Mouse (Mus musculus) forebrain, embryonic 14.5 days (tissue): ENCODE results near the gene Slc7a4. TPM values are rescaled to one million over a fixed set of nuclear protein-coding genes. Genes with fewer than 3 reads are reported as not detected.
A peak's percentile ranks its signal among the peaks of the same experiment; 100 is the strongest.

ENCODE experiments used
- ATAC-seq: fragments of 200-750 bp; cut with Nextera tagmentation; 2 replicates; pipeline ENCODE4 v1.8.0; 2017; ENCODE audit warnings: mild to moderate bottlenecking, moderate library complexity
- DNase-seq: peaks from one replicate; pipeline ENCODE4 v3.0.0-alpha.2; 2015; ENCODE audit warnings: low spot score
- H3K27ac ChIP-seq: fragments of 300-500 bp; sonication (generic); 2 replicates; pipeline ENCODE4 v1.5.1; 2014; ENCODE audit warnings: low read depth, mild to moderate bottlenecking, control low read depth, low read length, moderate library complexity
- H3K27me3 ChIP-seq: fragments of 300-500 bp; sonication (generic); replicated peaks from 2 replicates; pipeline ENCODE4 v1.6.1; 2014; ENCODE audit warnings: low read length, control low read depth, mixed read lengths; ENCODE audit not compliant: control insufficient read depth, insufficient read depth
- H3K36me3 ChIP-seq: fragments of 300-500 bp; sonication (generic); 2 replicates; pipeline ENCODE4 v1.6.1; 2014; ENCODE audit warnings: low read length, control low read depth; ENCODE audit not compliant: control insufficient read depth, insufficient read depth
- H3K4me1 ChIP-seq: fragments of 300-500 bp; sonication (generic); 2 replicates; pipeline ENCODE4 v1.6.1; 2014; ENCODE audit warnings: antibody characterized with exemption, low read length, control low read depth; ENCODE audit not compliant: control insufficient read depth, insufficient read depth
- H3K4me2 ChIP-seq: fragments of 300-500 bp; sonication (generic); 2 replicates; pipeline ENCODE4 v1.6.1; 2014; ENCODE audit warnings: mild to moderate bottlenecking, control low read depth, low read length
- H3K4me3 ChIP-seq: fragments of 300-500 bp; sonication (generic); 2 replicates; pipeline ENCODE4 v1.5.1; 2014; ENCODE audit warnings: low read depth, low read length, control low read depth
- H3K9ac ChIP-seq: fragments of 300-500 bp; sonication (generic); 2 replicates; pipeline ENCODE4 v1.6.1; 2014; ENCODE audit warnings: mild to moderate bottlenecking, low read length, control low read depth, moderate library complexity
- H3K9me3 ChIP-seq: fragments of 300-500 bp; sonication (generic); replicated peaks from 2 replicates; pipeline ENCODE4 v1.6.1; 2016; ENCODE audit warnings: low read length, control low read depth, mixed read lengths; ENCODE audit not compliant: control insufficient read depth
- WGBS: fragments of 180-500 bp; shearing (Covaris S2); extraction: QIAGEN DNeasy Blood & Tissue Kit; methylation state at CpG from one replicate; pipeline ENCODE4 v1.1.7; 2014; 5-methylcytosine and 5-hydroxymethylcytosine counted together
- polyA plus RNA-seq: library from polyadenylated mRNA; unstranded; fragments of >200 nt; fragmentation: Nextera tagmentation; extraction: Ambion mirVana; gene quantifications from 2 replicates; pipeline ENCODE4 v1.2.1, GENCODE M21; 2014

Slc7a4 gene
- polyA plus RNA-seq, 1 experiment from 2014 or later = 23.3 TPM

DNA sequence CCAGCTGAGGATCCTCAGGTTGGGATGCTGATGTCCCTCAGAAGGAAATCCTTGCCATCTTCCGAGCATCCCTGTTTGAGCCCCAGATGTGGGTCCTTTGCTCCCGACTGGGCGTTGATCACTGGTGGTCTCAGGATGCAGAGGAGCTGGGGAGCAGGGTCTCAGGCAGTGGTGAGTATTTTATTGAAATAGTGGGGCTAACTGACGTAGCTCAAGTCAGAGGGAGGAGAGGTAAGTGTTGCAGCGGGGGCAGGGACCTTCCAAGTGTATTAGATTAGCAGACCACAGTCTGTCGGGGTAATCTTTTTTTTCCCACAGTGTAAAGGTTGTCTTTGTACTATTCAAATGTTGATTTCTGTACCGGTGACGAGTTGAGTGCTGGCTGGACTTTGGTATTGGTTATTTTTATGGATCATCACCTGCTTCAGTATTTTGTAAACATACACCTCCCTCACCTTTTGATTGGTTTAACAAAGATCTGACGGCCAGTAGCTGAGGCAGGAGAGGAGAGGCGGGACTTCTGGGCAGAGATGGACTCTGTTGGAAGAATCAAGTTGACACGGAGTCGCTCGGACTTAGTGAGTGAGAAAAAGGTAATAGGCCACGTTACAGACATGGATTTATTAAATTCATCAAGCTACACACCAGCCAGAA lies 50.2 kb downstream of the Slc7a4 start:
- H3K27me3 ChIP-seq = no peaks in the 10 kb centered on the region
- peaks cover 12% of the 10 kb centered on the region for H3K36me3 ChIP-seq
- H3K4me2 ChIP-seq = no peak overlapping the region
- H3K9me3 ChIP-seq = no peaks in the 10 kb centered on the region
- no peak overlapping the region for H3K27ac ChIP-seq
- no peak overlapping the region for H3K4me3 ChIP-seq
- WGBS = 73% methylated on average over 14 of the region's 14 CpGs
- H3K4me1 ChIP-seq = peaks cover 11% of the 10 kb centered on the region
- no peak overlapping the region for H3K9ac ChIP-seq
- DNase-seq (no peak), ATAC-seq (no peak)

DNA sequence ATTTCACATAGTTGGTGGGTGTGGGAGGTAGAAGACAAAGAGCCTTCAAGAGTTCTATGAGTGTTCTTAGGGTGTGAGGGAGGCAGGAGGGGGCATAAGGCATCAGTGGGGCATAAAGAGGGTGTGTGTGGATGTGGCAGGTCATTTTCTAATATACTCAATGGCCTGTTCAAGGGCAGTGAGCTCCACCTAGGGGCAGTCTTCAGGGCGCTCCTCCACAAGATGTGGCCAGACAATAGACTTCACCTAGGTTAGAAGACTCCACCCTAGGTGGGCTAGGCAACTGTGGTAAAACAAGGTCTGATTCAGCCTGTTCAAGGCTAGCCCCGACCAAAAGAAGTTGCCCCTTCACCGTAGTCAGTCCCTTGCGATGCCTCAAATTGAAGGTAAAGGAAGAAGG lies 50.7 kb downstream of the Slc7a4 start:
- Histone ChIP-seq H3K9ac (no peak overlapping the region), H3K4me1 (peaks cover 11% of the 10 kb centered on the region), H3K9me3 (no peaks in the 10 kb centered on the region), H3K27me3 (no peaks in the 10 kb centered on the region), H3K36me3 (peaks cover 17% of the 10 kb centered on the region), H3K4me3 (no peak overlapping the region), H3K4me2 (peak overlapping the region; percentile 93; the same call in 1 of the 2 replicates), H3K27ac (no peak overlapping the region)
- DNase-seq (no peak), ATAC-seq (no peak)
- WGBS = 52% methylated on average over 4 of the region's 4 CpGs

DNA sequence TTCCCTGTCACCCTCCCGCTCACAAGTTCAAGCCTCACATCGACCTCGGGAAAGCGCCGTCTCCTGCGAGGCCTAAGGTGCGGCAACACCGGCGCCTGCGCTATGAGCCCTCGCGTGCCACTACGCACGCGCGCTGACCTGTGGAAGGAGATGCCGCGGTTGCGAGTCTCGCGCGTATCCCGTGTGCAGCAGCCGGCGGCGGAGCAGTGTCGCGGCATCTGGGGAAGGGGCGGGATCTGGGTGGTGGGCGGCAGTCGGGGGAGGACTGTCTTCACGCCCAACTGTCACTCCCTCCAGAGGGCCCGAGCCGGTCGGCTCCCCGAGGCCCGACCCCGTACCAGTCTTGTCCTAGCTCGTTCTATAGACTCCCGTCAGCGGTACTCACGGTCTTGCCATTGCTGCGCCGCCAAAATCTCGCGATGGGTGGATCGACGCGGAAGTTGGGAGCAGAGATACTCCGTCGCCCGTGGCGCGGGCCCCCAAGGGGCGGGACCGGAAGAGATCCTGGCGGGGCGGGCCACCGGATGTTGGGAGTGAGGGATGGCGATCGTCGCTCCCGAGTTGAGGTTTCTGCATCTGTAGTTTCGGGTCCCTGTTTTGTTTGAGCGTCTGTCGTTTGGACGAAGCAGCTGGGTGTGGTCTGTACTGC lies 52.2 kb downstream of the Slc7a4 start, which contains the start of gene Thap7:
Gene Thap7 (minus strand): TSS at position 497 of the 649 bp plus-strand sequence.
- H3K36me3 ChIP-seq = peaks cover 32% of the 10 kb centered on the region
- H3K4me1 ChIP-seq = peaks cover 11% of the 10 kb centered on the region
- no peaks in the 10 kb centered on the region for H3K9me3 ChIP-seq
- peak within 1 kb of the TSS; percentile 85 for H3K9ac ChIP-seq
- peak; percentile 99 for DNase-seq
- peak within 1 kb of the TSS; percentile 93 for H3K4me2 ChIP-seq
- H3K4me3 ChIP-seq = peak within 1 kb of the TSS; percentile 72
- WGBS = 0% methylated on average over 67 of the region's 67 CpGs
- H3K27ac ChIP-seq = peak within 1 kb of the TSS; percentile 97
- ATAC-seq = peak; percentile 97
- no peaks in the 10 kb centered on the region for H3K27me3 ChIP-seq

DNA sequence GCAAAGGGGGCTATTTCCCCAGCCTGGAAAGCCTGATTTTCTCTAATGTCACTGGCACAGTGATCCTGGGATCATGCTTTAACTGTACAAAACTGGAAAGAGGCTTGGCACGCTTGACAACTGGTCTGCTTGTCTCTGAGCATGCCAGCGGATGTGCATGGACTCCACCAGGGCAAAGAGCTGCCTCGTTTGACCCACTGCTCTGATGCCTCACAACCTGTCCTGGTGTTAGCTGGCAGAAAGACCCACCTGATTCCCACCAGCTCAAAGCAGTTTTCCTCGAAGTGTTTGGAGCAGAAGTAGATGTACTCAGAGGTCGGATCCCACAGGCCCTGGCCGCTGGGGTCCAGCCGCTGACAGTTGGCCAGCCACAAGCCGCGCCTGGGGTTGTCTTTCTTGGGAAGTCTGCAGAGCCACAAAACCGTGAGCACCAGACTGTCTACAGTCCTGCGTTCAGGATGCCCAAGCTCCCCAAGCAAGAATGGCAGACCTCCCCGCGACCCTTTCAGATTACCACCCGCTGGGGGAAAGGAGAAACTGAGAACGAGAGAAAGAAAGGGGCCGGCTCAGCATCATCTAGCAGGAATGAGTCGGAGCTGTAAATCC lies 52.9 kb downstream of the Slc7a4 start:
- H3K4me2 ChIP-seq = peak overlapping the region; percentile 93
- peaks cover 39% of the 10 kb centered on the region for H3K36me3 ChIP-seq
- no peak for DNase-seq
- peak overlapping the region; percentile 72 for H3K4me3 ChIP-seq
- no peaks in the 10 kb centered on the region for H3K9me3 ChIP-seq
- peaks cover 11% of the 10 kb centered on the region for H3K4me1 ChIP-seq
- WGBS = 17% methylated on average over 17 of the region's 17 CpGs
- H3K27ac ChIP-seq = peak overlapping the region; percentile 97
- H3K27me3 ChIP-seq = no peaks in the 10 kb centered on the region
- peak overlapping the region; percentile 85 for H3K9ac ChIP-seq
- ATAC-seq = no peak

DNA sequence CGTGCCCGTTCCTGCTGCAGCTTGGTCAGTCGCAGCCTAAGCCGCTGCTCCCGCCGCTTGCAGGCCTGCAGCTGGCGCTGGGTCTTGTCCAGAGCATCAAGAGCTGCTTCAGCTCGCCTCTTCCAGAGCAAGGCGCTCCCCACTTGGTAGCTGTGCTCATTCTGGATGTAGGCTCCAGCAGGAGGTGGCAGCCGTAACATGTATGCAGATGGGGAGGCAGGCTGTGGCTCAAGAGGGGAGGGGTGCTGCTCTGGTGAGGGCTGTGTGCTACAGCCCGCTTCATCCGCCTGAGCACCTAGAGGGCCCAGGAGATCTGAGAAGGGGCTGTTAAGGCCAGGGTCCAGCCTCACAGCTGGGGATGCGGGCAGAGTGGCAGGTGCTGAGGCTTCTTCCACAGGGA lies 54.7 kb downstream of the Slc7a4 start:
- 89% methylated on average over 13 of the region's 13 CpGs for WGBS
- no peak overlapping the region for H3K9ac ChIP-seq
- H3K27me3 ChIP-seq = no peaks in the 10 kb centered on the region
- ATAC-seq (no peak), DNase-seq (no peak)
- H3K4me2 ChIP-seq = no peak overlapping the region
- peaks cover 55% of the 10 kb centered on the region for H3K36me3 ChIP-seq
- H3K27ac ChIP-seq = no peak overlapping the region
- H3K4me3 ChIP-seq = no peak overlapping the region
- peaks cover 11% of the 10 kb centered on the region for H3K4me1 ChIP-seq
- no peaks in the 10 kb centered on the region for H3K9me3 ChIP-seq

DNA sequence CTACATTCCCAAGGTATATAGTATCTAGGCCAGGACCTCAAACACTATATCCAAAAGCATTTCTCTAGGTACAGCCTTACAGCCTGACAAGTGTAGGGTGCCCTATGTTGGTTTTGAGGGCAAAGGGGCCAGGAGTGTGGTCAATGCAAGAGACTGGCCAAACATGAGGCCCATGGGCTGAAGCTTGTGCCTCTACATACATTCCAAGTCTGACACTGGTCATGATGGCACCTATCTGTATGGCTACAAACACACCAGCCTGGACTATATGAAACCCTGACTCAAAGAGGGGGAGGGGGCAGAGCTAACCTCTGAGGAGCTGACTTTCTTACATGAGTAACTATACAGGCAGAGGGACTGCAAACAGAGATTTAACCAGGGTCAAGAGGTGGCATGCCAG lies 55.4 kb downstream of the Slc7a4 start:
- Histone ChIP-seq H3K9me3 (no peaks in the 10 kb centered on the region), H3K9ac (no peak overlapping the region), H3K27ac (no peak overlapping the region), H3K36me3 (peaks cover 62% of the 10 kb centered on the region), H3K27me3 (no peaks in the 10 kb centered on the region), H3K4me2 (no peak overlapping the region), H3K4me1 (peaks cover 11% of the 10 kb centered on the region), H3K4me3 (no peak overlapping the region)
- no peak for ATAC-seq
- no peak for DNase-seq

DNA sequence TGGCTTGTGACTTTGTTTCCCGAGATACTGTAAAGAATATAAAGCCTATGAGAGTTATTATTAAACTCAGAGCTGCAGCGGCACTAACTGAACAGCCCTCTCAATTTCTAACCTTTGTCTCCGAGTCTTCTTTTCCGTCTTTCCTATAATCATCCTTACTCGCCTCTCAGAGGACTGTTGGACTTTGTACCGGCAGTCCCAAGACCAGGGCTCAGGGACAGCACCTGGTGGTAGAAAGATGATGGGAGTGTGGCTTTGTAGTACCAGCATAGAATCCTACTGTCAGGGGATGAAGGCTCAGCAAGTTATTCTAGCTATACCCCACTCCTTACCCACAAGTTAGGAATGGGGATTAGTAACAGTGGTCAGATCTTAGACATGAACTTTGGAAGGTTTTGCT lies 56.8 kb downstream of the Slc7a4 start:
- Histone ChIP-seq H3K4me1 (peaks cover 4% of the 10 kb centered on the region), H3K36me3 (peaks cover 76% of the 10 kb centered on the region), H3K4me3 (no peak overlapping the region), H3K9me3 (no peaks in the 10 kb centered on the region), H3K9ac (no peak overlapping the region), H3K4me2 (no peak overlapping the region), H3K27me3 (no peaks in the 10 kb centered on the region), H3K27ac (no peak overlapping the region)
- DNase-seq (no peak), ATAC-seq (no peak)
- 94% methylated on average over 6 of the region's 6 CpGs for WGBS

DNA sequence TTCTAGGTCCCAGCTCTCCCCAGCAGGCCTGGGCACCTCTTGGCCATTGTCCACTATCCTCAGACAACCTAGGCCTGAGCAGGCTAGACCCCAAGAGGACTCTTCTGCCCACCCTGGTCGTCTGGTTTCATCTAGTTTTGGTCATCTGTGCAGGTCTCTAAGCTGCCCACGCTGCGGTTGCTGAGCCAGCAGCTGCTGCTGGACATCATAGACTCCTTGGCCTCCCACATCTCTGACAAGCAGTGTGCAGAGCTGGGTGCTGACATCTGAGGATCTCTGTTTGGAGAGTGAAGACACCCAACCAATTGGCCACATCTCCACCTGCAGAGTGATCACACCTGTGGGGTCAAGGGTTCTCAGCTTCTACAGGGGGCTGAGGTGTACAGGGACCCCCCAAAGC lies 57.5 kb downstream of the Slc7a4 start:
- Histone ChIP-seq H3K4me3 (no peak overlapping the region), H3K9ac (no peak overlapping the region), H3K27ac (no peak overlapping the region), H3K27me3 (no peaks in the 10 kb centered on the region), H3K4me1 (peaks cover 4% of the 10 kb centered on the region; the same call in 1 of the 2 replicates), H3K4me2 (no peak overlapping the region), H3K9me3 (no peaks in the 10 kb centered on the region), H3K36me3 (peaks cover 83% of the 10 kb centered on the region)
- WGBS = 91% methylated on average over 3 of the region's 3 CpGs
- ATAC-seq = no peak
- no peak for DNase-seq

DNA sequence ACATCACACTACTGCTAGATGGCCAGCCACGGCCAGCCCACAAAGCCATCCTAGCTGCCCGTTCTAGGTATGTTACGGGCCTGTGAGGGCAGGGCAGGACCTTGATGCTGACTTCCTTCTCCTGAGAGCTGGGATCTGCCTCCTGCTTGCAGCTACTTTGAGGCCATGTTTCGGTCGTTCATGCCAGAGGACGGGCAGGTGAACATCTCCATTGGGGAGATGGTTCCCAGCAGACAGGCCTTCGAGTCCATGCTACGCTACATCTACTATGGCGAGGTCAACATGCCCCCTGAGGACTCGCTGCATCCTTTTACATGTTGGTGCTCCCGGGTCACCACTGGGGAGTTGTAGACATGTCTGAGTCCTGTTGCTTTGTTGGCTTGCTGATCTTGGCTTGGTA lies 58.9 kb downstream of the Slc7a4 start:
- ATAC-seq (no peak), DNase-seq (no peak)
- H3K9me3 ChIP-seq = no peaks in the 10 kb centered on the region
- no peaks in the 10 kb centered on the region for H3K4me1 ChIP-seq
- 93% methylated on average over 11 of the region's 11 CpGs for WGBS
- H3K4me3 ChIP-seq = no peak overlapping the region
- no peak overlapping the region for H3K27ac ChIP-seq
- peaks cover 96% of the 10 kb centered on the region for H3K36me3 ChIP-seq
- H3K9ac ChIP-seq = no peak overlapping the region
- H3K4me2 ChIP-seq = no peak overlapping the region
- H3K27me3 ChIP-seq = no peaks in the 10 kb centered on the region
